Mouse (Mus musculus) adrenal gland, adult 8-10 months (tissue): ENCODE results near the gene Cma2. TPM values are rescaled to one million over a fixed set of nuclear protein-coding genes. Genes with fewer than 3 reads are reported as not detected.
"Not testable (repeated sequence)": the region's sequence is repeated elsewhere in the genome, so short reads cannot be mapped to it uniquely, and the experiment has no call there.

ENCODE experiments used
- DNase-seq: peaks from one replicate; pipeline ENCODE4 v3.0.0; 2022
- total RNA-seq, 4 experiments: library from RNA; stranded (reverse); gene quantifications; 2 replicates each; pipeline ENCODE4 v1.2.4; 2022

Cma2 gene
- under 1 TPM in 1 of 4 experiments, not detected in 3; 0.48 TPM for total RNA-seq

- no peak for DNase-seq
These were observed at the start of gene Cma2 for GRCm38 (mm10) chr14:55950346-55951030. TSS of gene Cma2 (plus strand) at chr14:55950980.

- DNase-seq = no peak
These were observed 45.3 kb upstream of the Cma2 start for GRCm38 (mm10) chr14:55905518-55905917.

- DNase-seq = no peak
These were observed 37.4 kb upstream of the Cma2 start for GRCm38 (mm10) chr14:55913406-55913805.

- peak; percentile 38 for DNase-seq
These were observed 32.3 kb upstream of the Cma2 start for GRCm38 (mm10) chr14:55918240-55919082.

DNA sequence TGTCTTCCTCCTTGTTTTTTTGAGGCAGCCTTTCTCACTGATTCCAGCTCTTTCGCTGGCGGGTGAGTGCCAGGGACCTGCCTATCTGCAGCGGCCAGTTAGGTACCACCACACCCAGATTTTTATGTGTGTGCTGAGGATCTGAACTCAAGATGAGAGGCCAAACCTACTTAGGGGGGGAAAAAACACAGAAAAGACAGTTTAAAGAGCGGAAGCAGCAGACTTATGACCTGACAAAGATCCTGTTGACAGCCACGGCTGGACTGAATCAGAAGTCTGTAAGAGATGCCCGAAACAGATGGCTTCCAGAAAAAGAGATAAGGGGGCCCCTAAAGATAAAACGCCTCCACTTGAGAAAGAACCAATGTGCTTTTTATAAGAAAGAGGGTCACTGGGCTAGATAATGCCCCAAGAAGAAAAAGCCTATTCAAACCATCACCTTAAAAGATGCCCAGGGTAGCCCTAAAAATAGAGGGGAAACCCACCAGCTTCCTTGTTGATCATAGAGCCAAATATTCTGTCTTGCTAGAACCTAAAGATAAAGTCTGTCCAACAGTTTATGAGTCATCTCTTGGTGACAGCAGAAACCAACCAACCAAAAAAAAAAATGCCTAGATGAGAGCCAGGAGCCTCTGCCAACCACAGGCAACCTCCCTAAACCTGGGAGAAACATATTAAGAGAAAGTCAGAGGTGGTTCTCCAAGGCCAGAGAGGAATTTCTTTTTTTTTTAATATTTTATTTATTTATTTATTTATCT, 28.1 kb upstream of the Cma2 start:
- DNase-seq = no peak

DNA sequence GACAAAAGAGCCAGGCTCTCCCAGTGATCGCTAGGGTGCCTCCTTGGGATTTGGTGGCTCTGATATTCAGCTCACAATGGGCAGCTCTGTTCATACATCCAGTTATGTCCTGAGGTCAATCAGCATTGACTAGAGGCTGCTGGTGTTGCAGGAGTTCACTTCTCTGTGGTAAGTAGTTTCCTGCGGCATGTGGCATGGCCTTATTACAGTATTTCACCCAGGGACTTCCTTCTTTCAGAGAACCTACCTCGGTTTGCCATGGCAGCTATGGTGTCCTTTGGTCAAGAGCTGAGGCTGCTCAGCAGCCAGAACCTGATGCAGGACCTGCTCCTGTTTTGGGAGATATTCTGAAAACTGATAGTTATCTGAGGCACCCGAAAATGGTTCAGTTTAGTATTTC, 23.9 kb upstream of the Cma2 start:
- no peak for DNase-seq

DNA sequence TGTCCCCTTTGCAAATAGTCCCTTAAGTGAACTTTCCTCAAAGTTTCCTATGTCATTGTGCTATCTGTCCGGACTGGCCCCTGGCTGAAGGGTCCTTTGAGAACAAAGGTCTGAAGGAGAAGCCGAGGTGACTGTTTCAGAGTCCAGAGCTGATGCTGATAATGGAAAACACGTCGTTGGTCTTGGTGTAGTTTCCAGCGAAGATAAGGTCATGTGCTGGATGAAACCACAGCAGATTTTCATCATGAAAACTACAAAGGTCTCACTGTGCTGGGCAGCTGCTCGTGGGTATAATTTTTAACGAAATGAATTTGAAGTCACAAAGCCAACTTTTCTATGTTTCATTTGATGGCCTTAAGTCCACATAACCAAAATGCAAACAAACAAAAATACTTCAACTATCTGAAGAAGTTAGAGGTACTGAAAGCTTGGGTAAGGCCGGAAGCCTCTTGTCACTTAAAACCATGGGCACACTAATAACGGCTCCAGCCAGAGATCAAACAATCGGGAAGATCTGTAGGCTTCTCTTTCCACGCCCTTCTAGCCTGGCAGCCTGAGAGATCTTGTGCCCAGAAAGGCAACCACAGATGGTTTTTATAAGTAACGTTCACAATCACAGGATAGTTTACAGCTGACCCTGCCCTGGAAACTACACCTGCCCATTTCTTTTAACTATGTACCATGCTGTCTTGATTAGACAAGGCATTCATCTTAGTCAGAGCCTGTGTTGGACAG, 21.4 kb upstream of the Cma2 start:
- DNase-seq = no peak

GRCm38 (mm10) chr14:55933586-55933985, 17.2 kb upstream of the Cma2 start:
- peak; percentile 2 for DNase-seq

DNA sequence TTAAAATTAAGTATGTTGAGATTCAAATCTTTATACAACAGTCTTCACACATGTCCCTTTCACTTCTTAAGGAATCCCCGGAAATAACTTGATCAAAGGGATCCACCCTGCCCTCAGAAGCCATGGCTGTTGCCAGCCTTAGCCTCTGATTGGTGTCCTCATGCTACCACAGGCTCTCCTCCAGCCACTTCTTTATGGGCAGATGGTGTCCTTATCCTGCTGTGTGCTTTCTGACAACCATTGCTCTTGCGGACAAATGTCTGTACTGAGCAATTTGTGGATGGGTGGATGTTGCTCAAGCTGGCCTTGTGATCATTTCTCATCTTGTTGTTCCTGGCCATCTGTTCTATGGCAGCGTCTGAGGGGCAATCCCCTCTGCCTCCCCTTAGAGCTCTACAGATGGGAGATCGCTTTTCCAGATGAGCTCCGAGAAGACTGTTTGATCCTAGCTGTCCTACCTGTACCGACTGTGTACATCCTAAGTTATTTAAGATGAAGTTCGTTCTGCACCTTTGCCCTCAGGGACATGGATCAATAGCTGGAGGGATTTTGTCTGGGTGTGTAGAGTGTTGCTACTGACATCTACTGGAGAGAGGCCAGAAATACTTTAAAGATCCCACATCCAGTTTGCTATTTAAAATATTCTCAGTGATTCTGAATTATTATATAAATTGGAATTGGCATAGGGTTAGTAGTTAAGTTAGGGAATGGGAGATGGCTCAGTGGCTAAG, 10.5 kb upstream of the Cma2 start:
- no peak for DNase-seq

- no peak for DNase-seq
These were observed 7.2 kb upstream of the Cma2 start for GRCm38 (mm10) chr14:55943601-55944000.

DNA sequence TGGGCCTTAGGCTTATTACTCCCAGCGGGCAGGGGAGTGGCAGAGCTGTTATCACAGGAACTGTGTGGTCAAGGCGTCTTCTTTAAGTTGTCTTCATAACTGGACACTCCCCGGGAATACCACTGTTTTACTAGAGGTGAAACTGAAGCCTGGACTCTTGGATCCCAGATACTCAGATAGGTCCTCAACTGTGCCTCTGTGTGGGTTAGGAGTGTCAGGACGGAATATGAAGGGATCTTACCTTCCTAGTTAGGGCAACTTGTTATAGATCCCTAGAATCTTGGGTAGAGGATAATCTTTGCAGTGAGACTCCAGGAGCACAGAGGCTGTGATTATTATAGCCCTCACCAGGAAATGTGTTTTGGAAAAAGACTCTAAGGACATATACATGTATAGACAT, 6.2 kb upstream of the Cma2 start, which contains the start of gene Cma1:
Gene Cma1, minus strand, starts transcription at position 101 of the 400 bp plus-strand sequence.
- DNase-seq = no peak

- DNase-seq = no peak
These were observed 4.4 kb upstream of the Cma2 start for GRCm38 (mm10) chr14:55946269-55946969.

- no peak for DNase-seq
These were observed 12.5 kb downstream of the Cma2 start for GRCm38 (mm10) chr14:55963263-55963662.

DNA sequence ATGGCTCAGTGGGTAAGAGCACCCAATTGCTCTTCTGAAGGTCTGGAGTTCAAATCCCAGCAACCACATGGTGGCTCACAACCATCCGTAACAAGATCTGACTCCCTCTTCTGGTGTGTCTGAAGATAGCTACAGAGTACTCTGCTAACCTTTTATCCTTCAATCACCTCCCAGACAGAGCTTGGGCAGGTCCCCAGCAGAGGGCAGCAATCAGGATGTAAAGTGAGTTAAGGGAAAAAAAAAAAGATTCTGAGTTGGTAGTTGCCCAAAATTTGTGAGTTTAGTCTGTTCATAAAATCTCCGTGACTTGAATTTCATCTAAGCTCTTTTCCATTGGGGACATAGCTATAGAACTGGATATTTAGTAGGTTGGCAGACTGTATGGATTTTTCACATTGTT, 13.1 kb downstream of the Cma2 start:
- not testable (repeated sequence) for DNase-seq

- not testable (repeated sequence) for DNase-seq
These were observed 36.7 kb downstream of the Cma2 start for GRCm38 (mm10) chr14:55987464-55987863.

GRCm38 (mm10) chr14:56013147-56013546, 62.4 kb downstream of the Cma2 start:
- DNase-seq = no peak

DNA sequence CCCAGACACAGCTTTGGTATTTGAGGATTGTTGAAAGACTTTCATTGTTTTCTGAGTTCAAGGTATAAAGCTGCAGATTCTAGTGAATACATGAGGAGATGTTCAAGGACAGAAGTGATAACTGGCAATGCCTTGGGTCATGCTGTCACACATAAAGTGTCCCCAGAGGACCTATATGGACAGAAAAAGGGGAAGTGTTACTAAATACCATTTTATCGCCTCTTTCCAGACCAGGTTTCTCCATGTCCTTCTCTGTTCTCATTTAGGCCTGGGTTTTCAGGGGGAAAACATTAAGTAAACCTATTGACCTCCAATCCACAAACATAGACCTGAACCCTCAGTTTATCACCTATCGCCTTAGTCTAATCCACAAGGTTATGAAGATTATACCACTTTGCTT, 63.1 kb downstream of the Cma2 start:
- no peak for DNase-seq

- not testable (repeated sequence) for DNase-seq
These were observed 66.9 kb downstream of the Cma2 start, which contains the start of gene Mcpt1 for GRCm38 (mm10) chr14:56017671-56018070. TSS of gene Mcpt1 (plus strand) at chr14:56017971.

DNA sequence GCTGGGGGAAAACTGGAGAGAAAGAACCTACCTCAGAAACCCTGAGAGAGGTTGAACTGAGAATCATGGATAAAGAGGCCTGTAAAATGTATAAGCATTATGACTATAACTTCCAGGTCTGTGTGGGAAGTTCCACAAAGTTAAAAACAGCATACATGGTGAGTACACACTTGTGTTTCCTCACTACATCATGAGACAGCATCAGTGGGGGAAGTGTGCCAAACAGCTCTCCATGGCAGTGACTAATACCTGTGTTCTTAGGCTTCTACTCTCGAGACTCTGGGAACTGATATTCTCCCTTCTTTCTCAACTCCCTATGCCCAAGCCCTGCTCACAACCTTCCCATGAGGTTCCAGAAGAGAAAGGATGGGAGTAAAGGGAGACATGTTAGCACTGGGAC, 68.7 kb downstream of the Cma2 start:
- no peak for DNase-seq

GRCm38 (mm10) chr14:56021305-56021704, 70.5 kb downstream of the Cma2 start:
- DNase-seq = not testable (repeated sequence)
